Mouse (Mus musculus) brown adipose tissue, adult 24 weeks (tissue): ENCODE data around the gene Mpeg1. TPM values are rescaled to one million over a fixed set of nuclear protein-coding genes. Genes with fewer than 3 reads are reported as not detected.

Experiments used
- polyA plus RNA-seq: library from polyadenylated mRNA; stranded (reverse); fragments of >200 nt; gene quantifications from 2 replicates; pipeline ENCODE4 v1.2.4, GENCODE M21; 2012; ENCODE audit not compliant: missing spikeins, insufficient read depth, insufficient read length

Mpeg1 gene
- polyA plus RNA-seq, 1 experiment: 6.3 TPM

Other genes starting within 250 kb of the Mpeg1 start
- gene Olfr1432, start 228.2 kb upstream of the Mpeg1 start, polyA plus RNA-seq: not detected in 2 replicates
- gene Olfr262, start 219.1 kb upstream of the Mpeg1 start, polyA plus RNA-seq: not detected in 2 replicates
- not detected in 2 replicates for gene Olfr235, start 199.7 kb upstream of the Mpeg1 start, polyA plus RNA-seq
- gene Olfr1434, start 180.9 kb upstream of the Mpeg1 start, polyA plus RNA-seq: not detected in 2 replicates
- gene Olfr1436, start 161.6 kb upstream of the Mpeg1 start, polyA plus RNA-seq: not detected in 2 replicates
- not detected in 2 replicates for gene Olfr1437, start 135.7 kb upstream of the Mpeg1 start, polyA plus RNA-seq
- gene Olfr1438-ps1, start 124.9 kb upstream of the Mpeg1 start, polyA plus RNA-seq: not detected in 2 replicates
- not detected in 2 replicates for gene Olfr1440, start 73.5 kb upstream of the Mpeg1 start, polyA plus RNA-seq
- not detected in 2 replicates for gene Olfr1441, start 43.3 kb upstream of the Mpeg1 start, polyA plus RNA-seq
- not detected in 2 replicates for gene Pfpl, start 32.9 kb upstream of the Mpeg1 start, polyA plus RNA-seq
- 8.0 and 8.5 TPM in 2 replicates for gene Dtx4, start 40.7 kb downstream of the Mpeg1 start, polyA plus RNA-seq
- 4.5 and 4.8 TPM in 2 replicates for gene Fam111a, start 85.0 kb downstream of the Mpeg1 start, polyA plus RNA-seq
- not detected in 2 replicates for gene Gm4952, start 139.2 kb downstream of the Mpeg1 start, polyA plus RNA-seq
- gene Glyat, start 172.5 kb downstream of the Mpeg1 start, polyA plus RNA-seq: not detected in 2 replicates
- gene Olfr1442, start 209.7 kb downstream of the Mpeg1 start, polyA plus RNA-seq: not detected in 2 replicates
- gene Olfr1443, start 217.3 kb downstream of the Mpeg1 start, polyA plus RNA-seq: not detected in 2 replicates
- gene Keg1, start 235.0 kb downstream of the Mpeg1 start, polyA plus RNA-seq: not detected in 2 replicates